Mouse (Mus musculus) ES-Bruce4 (cell line): ENCODE measurements around the gene Brdt. TPM values are rescaled to one million over a fixed set of nuclear protein-coding genes. Genes with fewer than 3 reads are reported as not detected.

Experiments
- H3K27ac ChIP-seq: 2 replicates; pipeline ENCODE4 v1.5.1; 2012; ENCODE audit warnings: low read length, inconsistent platforms; ENCODE audit not compliant: insufficient read depth
- H3K27me3 ChIP-seq: 2 replicates; pipeline ENCODE4 v1.6.1; 2012; ENCODE audit warnings: mild to moderate bottlenecking, low read length, inconsistent platforms; ENCODE audit not compliant: control insufficient read depth, poor library complexity, insufficient read depth, severe bottlenecking
- H3K36me3 ChIP-seq: 2 replicates; pipeline ENCODE4 v1.6.1; 2012; ENCODE audit warnings: inconsistent platforms, mild to moderate bottlenecking, low read length, moderate library complexity; ENCODE audit not compliant: control insufficient read depth, poor library complexity, insufficient read depth, severe bottlenecking
- H3K4me1 ChIP-seq: one replicate; pipeline ENCODE4 v1.8.1; 2011; ENCODE audit warnings: low read length; ENCODE audit not compliant: control insufficient read depth, insufficient read depth
- H3K4me3 ChIP-seq: 2 replicates; pipeline ENCODE4 v1.5.1; 2011; ENCODE audit warnings: low read depth, mild to moderate bottlenecking, low read length
- H3K9ac ChIP-seq: 2 replicates; pipeline ENCODE4 v1.6.1; 2012; ENCODE audit warnings: low read depth, mild to moderate bottlenecking, inconsistent platforms; ENCODE audit not compliant: poor library complexity, severe bottlenecking
- H3K9me3 ChIP-seq: replicated peaks from 2 replicates; pipeline ENCODE4 v1.6.1; 2012; ENCODE audit warnings: mild to moderate bottlenecking, low read length, inconsistent platforms; ENCODE audit not compliant: control insufficient read depth, poor library complexity, insufficient read depth, severe bottlenecking
- CTCF ChIP-seq: IDR thresholded peaks from one replicate; pipeline ENCODE4 v1.8.1; 2011; ENCODE audit warnings: low read depth, low read length
- EP300 ChIP-seq: IDR thresholded peaks from 2 replicates; pipeline ENCODE4 v1.6.1; 2011; ENCODE audit warnings: low read depth, low read length; ENCODE audit not compliant: insufficient read depth
- POLR2A ChIP-seq: IDR thresholded peaks from one replicate; pipeline ENCODE4 v1.8.1; 2011; ENCODE audit warnings: low read length; ENCODE audit not compliant: insufficient read depth
- polyA plus RNA-seq: library from polyadenylated mRNA; stranded (reverse); fragments of >200 nt; gene quantifications from 2 replicates; pipeline ENCODE4 v1.2.4, GENCODE M21; 2011; ENCODE audit warnings: low read depth; ENCODE audit not compliant: missing spikeins, insufficient read depth, insufficient read length

Gene Brdt
- polyA plus RNA-seq, 1 experiment = 0.82 TPM

- H3K9me3 ChIP-seq = no peaks in the 10 kb centered on the region
- no peak within 1 kb of the TSS for H3K27ac ChIP-seq
- H3K36me3 ChIP-seq = no peaks in the 10 kb centered on the region
- 0 out of 2 replicates have a peak, but pooled peaks cover 3% of the 10 kb centered on the region for H3K27me3 ChIP-seq
- TF ChIP-seq CTCF (no peak), EP300 (no peak), POLR2A (no peak)
- H3K9ac ChIP-seq = peak within 1 kb of the TSS; percentile 74
- peak within 1 kb of the TSS; percentile 60 for H3K4me3 ChIP-seq
- H3K4me1 ChIP-seq = peaks cover 2% of the 10 kb centered on the region
Measured at GRCm38 (mm10) chr5:107402436-107402835, 71.5 kb downstream of the Brdt start, which contains the start of gene Ephx4. Gene Ephx4 (plus strand): TSS chr5:107402736.

- Histone ChIP-seq H3K9ac (peak overlapping the region; percentile 74), H3K4me1 (peaks cover 2% of the 10 kb centered on the region), H3K36me3 (no peaks in the 10 kb centered on the region), H3K27me3 (0 out of 2 replicates have a peak, but pooled peaks cover 3% of the 10 kb centered on the region), H3K27ac (no peak overlapping the region), H3K9me3 (no peaks in the 10 kb centered on the region), H3K4me3 (peak overlapping the region; percentile 60)
- TF ChIP-seq EP300 (no peak), CTCF (no peak), POLR2A (no peak)
Measured at GRCm38 (mm10) chr5:107403011-107403946, 72.3 kb downstream of the Brdt start.

GRCm38 (mm10) chr5:107403947-107404684, 73.2 kb downstream of the Brdt start:
- Histone ChIP-seq H3K4me1 (peaks cover 2% of the 10 kb centered on the region), H3K36me3 (no peaks in the 10 kb centered on the region), H3K27me3 (0 out of 2 replicates have a peak, but pooled peaks cover 3% of the 10 kb centered on the region), H3K4me3 (peak overlapping the region; percentile 60), H3K27ac (no peak overlapping the region), H3K9ac (peak overlapping the region; percentile 74), H3K9me3 (no peaks in the 10 kb centered on the region)
- no peak for TF ChIP-seq EP300
- no peak for TF ChIP-seq POLR2A
- no peak for TF ChIP-seq CTCF

GRCm38 (mm10) chr5:107405361-107405760, 74.4 kb downstream of the Brdt start:
- no peaks in the 10 kb centered on the region for H3K9me3 ChIP-seq
- TF ChIP-seq CTCF (no peak), EP300 (no peak), POLR2A (no peak)
- 0 out of 2 replicates have a peak, but pooled peaks cover 3% of the 10 kb centered on the region for H3K27me3 ChIP-seq
- no peak overlapping the region for H3K9ac ChIP-seq
- no peak overlapping the region for H3K4me3 ChIP-seq
- H3K27ac ChIP-seq = no peak overlapping the region
- H3K36me3 ChIP-seq = no peaks in the 10 kb centered on the region
- peaks cover 2% of the 10 kb centered on the region for H3K4me1 ChIP-seq

- H3K9me3 ChIP-seq = no peaks in the 10 kb centered on the region
- no peaks in the 10 kb centered on the region for H3K4me1 ChIP-seq
- H3K27ac ChIP-seq = no peak overlapping the region
- H3K4me3 ChIP-seq = no peak overlapping the region
- H3K9ac ChIP-seq = no peak overlapping the region
- H3K36me3 ChIP-seq = no peaks in the 10 kb centered on the region
- no peaks in the 10 kb centered on the region for H3K27me3 ChIP-seq
- TF ChIP-seq POLR2A (no peak), CTCF (no peak), EP300 (no peak)
Measured at GRCm38 (mm10) chr5:107410305-107410704, 79.3 kb downstream of the Brdt start.
